Mouse (Mus musculus) cerebellum, adult 2 months (tissue): ENCODE results near the gene Ppib. TPM values are rescaled to one million over a fixed set of nuclear protein-coding genes. Genes with fewer than 3 reads are reported as not detected.
A peak's percentile ranks its signal among the peaks of the same experiment; 100 is the strongest.

Experiments
- DNase-seq, 2 experiments: peaks; one replicate each; pipeline ENCODE4 v3.0.0; 2021
- H3K27ac ChIP-seq: fragments of 200-500 bp; 2 replicates; pipeline ENCODE4 v1.5.1; 2012; ENCODE audit warnings: low read length, control low read depth, inconsistent platforms; ENCODE audit not compliant: insufficient read depth
- H3K27me3 ChIP-seq: fragments of 200-500 bp; 2 replicates; pipeline ENCODE4 v1.6.1; 2012; ENCODE audit warnings: inconsistent platforms, mild to moderate bottlenecking, low read length, moderate library complexity; ENCODE audit not compliant: control insufficient read depth, insufficient read depth
- H3K4me1 ChIP-seq: fragments of 200-500 bp; 2 replicates; pipeline ENCODE4 v1.6.1; 2011; ENCODE audit warnings: low read length; ENCODE audit not compliant: control insufficient read depth, insufficient read depth
- H3K4me3 ChIP-seq: fragments of 200-500 bp; replicated peaks from 2 replicates; pipeline ENCODE3; 2011; ENCODE audit warnings: mild to moderate bottlenecking, low read depth, low read length, control low read depth; ENCODE audit not compliant: insufficient read depth
- CTCF ChIP-seq: fragments of 200-500 bp; IDR thresholded peaks from 2 replicates; pipeline ENCODE4 v1.5.1; 2011; ENCODE audit warnings: low read depth, mild to moderate bottlenecking, control low read depth, low read length, moderate library complexity, borderline replicate concordance; ENCODE audit not compliant: insufficient read depth
- POLR2A ChIP-seq: fragments of 200-500 bp; IDR thresholded peaks from 2 replicates; pipeline ENCODE4 v1.6.1; 2011; ENCODE audit warnings: low read length, control low read depth, borderline replicate concordance; ENCODE audit not compliant: insufficient read depth
- WGBS: fragments of 180-500 bp; shearing (Covaris S2); methylation state at CpG from one replicate; pipeline ENCODE4 v1.1.7; 2018; 5-methylcytosine and 5-hydroxymethylcytosine counted together
- polyA plus RNA-seq: library from polyadenylated mRNA; depleted of rRNA; stranded (reverse); fragments of >200 nt; gene quantifications from 2 replicates; pipeline ENCODE4 v1.2.3, GENCODE M21; 2012

Ppib gene
- polyA plus RNA-seq, 1 experiment = 230 TPM

GRCm38 (mm10) chr9:66078493-66078892 is 18.5 kb downstream of the Ppib start:
- H3K4me3 ChIP-seq = no peak overlapping the region
- TF ChIP-seq CTCF (no peak), POLR2A (no peak)
- H3K27ac ChIP-seq = no peak overlapping the region
- no peaks in the 10 kb centered on the region for H3K27me3 ChIP-seq
- no peaks in the 10 kb centered on the region for H3K4me1 ChIP-seq
- 16% methylated on average over 14 of the region's 14 CpGs for WGBS
- no peak for DNase-seq

GRCm38 (mm10) chr9:66080804-66081459 is 20.9 kb downstream of the Ppib start:
- H3K27me3 ChIP-seq = no peaks in the 10 kb centered on the region
- TF ChIP-seq CTCF = no peak
- TF ChIP-seq POLR2A = no peak
- no peak overlapping the region for H3K27ac ChIP-seq
- H3K4me3 ChIP-seq = no peak overlapping the region
- DNase-seq = no peak
- no peaks in the 10 kb centered on the region; the same call in 1 of the 2 replicates for H3K4me1 ChIP-seq
- WGBS = 90% methylated on average over 3 of the region's 3 CpGs

GRCm38 (mm10) chr9:66081999-66082398 is 22.0 kb downstream of the Ppib start:
- no peak for DNase-seq
- no peaks in the 10 kb centered on the region; the same call in 1 of the 2 replicates for H3K4me1 ChIP-seq
- TF ChIP-seq CTCF (no peak), POLR2A (no peak)
- no peaks in the 10 kb centered on the region for H3K27me3 ChIP-seq
- no peak overlapping the region for H3K27ac ChIP-seq
- no peak overlapping the region for H3K4me3 ChIP-seq
- 77% methylated on average over 4 of the region's 4 CpGs for WGBS

DNA sequence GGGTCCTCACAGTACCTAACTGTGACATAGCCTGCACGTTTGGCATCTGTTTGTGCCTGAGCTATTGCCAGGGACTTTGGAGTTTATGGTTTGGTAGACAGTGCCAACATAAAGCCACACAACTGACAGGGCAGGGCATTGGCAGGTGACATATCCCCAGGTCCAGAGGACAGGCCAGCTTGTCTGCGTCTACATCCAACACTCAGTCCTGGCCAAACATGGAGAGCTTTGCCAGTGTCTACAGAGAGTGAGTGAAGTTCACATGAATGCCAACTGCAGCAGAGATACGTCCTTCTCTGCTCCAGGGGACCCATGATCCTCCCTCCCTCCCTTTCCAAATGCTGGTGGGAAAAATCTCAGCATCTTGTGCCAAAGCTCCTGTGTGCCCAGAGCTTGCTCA is 24.1 kb downstream of the Ppib start:
- 11% methylated on average over 3 of the region's 3 CpGs for WGBS

DNA sequence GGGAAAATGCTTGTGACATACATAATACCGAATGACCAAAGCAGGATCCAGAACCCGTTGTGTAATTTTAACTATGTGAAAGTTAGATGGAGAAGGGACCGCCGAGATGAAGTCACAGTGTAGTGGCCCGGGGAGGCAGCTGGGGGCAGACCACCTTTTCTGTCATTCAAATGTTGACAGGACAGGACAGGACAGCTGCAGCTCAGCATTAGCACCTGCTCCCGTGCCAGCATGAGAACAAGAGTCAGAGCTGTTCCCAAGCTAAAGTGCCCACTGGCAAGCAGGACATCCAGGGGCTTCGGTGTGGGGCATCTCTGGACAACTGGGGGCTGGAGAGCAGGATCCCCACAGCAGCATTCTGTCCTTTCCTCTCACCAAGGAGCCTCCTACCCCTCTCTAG is 27.0 kb downstream of the Ppib start:
- H3K27me3 ChIP-seq = no peaks in the 10 kb centered on the region
- TF ChIP-seq CTCF (no peak), POLR2A (no peak)
- H3K4me1 ChIP-seq = no peaks in the 10 kb centered on the region; the same call in 1 of the 2 replicates
- DNase-seq = no peak
- whole genome bisulfite sequencing = 90% methylated on average over 7 of the region's 7 CpGs
- no peak overlapping the region for H3K4me3 ChIP-seq
- H3K27ac ChIP-seq = no peak overlapping the region

More for the DNA sequence above, 24.1 kb downstream of the Ppib start:
- no peak for TF ChIP-seq CTCF
- no peak for TF ChIP-seq POLR2A
- no peaks in the 10 kb centered on the region for H3K27me3 ChIP-seq
- H3K4me3 ChIP-seq = no peak overlapping the region
- no peak for DNase-seq
- H3K27ac ChIP-seq = no peak overlapping the region
- H3K4me1 ChIP-seq = no peaks in the 10 kb centered on the region; the same call in 1 of the 2 replicates

DNA sequence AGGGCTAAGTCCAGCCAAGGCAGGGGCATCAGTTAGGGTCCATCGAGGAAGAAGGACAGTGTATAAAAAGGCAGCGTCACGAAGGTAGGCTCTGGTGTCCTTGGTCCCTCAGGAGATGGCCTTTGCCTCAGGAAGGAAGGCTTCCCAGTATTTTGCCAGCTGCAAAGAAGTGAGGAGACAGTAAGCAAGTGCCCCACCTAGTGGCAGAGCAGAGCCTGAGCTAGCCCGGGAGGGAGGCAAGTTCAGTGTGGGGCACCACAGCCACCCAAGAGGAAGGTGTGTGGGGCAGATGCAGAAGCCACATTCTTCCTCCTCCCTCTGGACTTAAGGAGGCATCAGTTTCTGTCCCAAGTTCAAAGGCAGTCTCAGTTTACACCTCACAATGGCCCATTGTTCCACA is 28.4 kb downstream of the Ppib start:
- no peak overlapping the region for H3K27ac ChIP-seq
- WGBS = 28% methylated on average over 4 of the region's 4 CpGs
- no peaks in the 10 kb centered on the region; the same call in 1 of the 2 replicates for H3K4me1 ChIP-seq
- DNase-seq = peak; percentile 52 to 53
- no peaks in the 10 kb centered on the region for H3K27me3 ChIP-seq
- H3K4me3 ChIP-seq = no peak overlapping the region
- TF ChIP-seq CTCF = peak; percentile 70; the same call in 1 of the 2 replicates
- TF ChIP-seq POLR2A = no peak

GRCm38 (mm10) chr9:66090593-66091244 is 30.7 kb downstream of the Ppib start:
- no peak overlapping the region for H3K27ac ChIP-seq
- WGBS = 62% methylated on average over 13 of the region's 13 CpGs
- H3K27me3 ChIP-seq = no peaks in the 10 kb centered on the region
- no peak for DNase-seq
- H3K4me3 ChIP-seq = no peak overlapping the region
- TF ChIP-seq POLR2A (no peak), CTCF (no peak)
- H3K4me1 ChIP-seq = no peaks in the 10 kb centered on the region
